Mouse (Mus musculus) Muller cell, postnatal 12 days (primary cell): Measurements from ENCODE around the gene Pdzd11.

ENCODE experiments used
- DNase-seq: peaks from one replicate; pipeline ENCODE4 v3.0.0-alpha.2; 2015; ENCODE audit errors: inconsistent ontology term

Pdzd11 gene

GRCm38 (mm10) chrX:100625802-100626793 lies at the start of gene Pdzd11:
TSS of gene Pdzd11 (minus strand) at chrX:100626568.
- DNase-seq, result peak; percentile 91

GRCm38 (mm10) chrX:100664825-100665224 lies 38.5 kb upstream of the Pdzd11 start:
- no peak for DNase-seq

DNA sequence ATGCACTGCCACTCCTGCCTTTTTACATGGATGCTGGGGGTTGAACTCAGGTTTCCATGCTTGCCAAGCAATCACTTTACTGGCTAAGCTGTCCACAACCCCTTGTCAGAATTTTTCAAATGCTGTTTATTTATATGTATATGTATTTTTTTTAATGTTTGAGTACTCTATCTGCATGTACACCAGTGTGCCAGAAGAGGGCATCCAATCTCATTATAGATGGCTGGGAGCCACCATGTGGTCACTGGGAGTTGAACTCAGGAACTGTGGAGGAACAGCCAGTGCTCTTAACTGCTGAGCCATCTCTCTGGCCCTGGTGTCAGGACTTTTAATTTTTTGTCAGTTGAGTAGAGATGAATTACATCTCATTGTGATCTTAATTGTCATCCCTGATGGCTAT lies 26.5 kb upstream of the Pdzd11 start:
- no peak for DNase-seq

GRCm38 (mm10) chrX:100638477-100638876 lies 12.1 kb upstream of the Pdzd11 start:
- DNase-seq, result no peak

DNA sequence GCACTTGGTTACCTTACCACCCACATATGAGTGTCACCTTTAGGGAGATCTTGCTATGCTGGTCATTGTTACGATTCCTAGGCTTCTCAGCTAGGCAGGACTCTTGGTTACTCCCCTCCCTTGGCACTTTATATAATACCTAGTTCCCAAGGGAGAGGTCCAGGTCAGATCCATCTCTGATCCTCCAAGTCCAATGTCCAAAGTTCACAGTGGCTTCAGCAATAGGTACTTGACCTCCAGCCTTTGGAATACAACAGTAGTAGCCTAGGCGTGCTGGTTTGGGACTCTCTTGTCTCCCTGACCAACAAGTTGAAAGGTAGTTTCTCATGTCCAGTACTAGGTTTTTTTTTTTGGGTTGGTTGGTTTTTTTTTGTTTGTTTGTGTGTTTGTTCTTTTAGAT lies 2.7 kb upstream of the Pdzd11 start:
- DNase-seq, result no peak

DNA sequence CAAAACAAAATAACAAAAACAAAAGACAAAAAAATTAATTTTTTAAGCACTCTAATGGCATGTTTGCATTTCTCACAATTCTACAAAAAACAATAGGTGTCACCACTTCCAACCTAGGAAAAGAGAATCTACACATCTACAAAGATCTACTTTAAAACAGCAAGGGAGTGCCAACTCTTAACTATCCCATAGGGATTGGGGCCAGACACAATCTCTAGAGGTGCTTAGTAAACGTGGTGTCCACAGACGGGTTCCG lies 894 bp downstream of the Pdzd11 start, which contains the start of gene Kif4:
TSS of gene Kif4 (plus strand) at position 192 of the 256 bp plus-strand sequence.
- DNase-seq, result no peak

GRCm38 (mm10) chrX:100625146-100625545 lies 1.2 kb downstream of the Pdzd11 start:
- peak; percentile 53 for DNase-seq

DNA sequence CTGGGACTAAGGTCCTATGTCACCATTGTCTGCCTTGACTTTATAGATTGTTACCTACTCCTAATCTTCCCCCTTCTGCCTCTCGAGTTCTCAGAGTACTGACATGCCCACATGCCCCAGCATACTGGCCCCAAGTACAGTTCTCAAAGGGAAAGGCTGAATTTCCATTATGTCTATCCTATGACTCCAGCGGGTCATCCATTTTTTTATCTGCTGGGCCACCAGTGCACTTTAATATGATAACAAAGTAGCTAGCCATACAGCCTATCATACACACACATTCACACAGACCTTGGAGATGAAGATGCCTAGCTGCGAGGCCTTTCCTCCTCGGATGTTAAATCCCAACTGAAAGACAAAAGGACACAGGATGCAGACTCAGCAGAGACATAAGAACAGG lies 2.1 kb downstream of the Pdzd11 start:
- DNase-seq, result no peak

GRCm38 (mm10) chrX:100621366-100621765 lies 5.0 kb downstream of the Pdzd11 start:
- peak; percentile 11 for DNase-seq

- DNase-seq, result no peak
These were observed 7.9 kb downstream of the Pdzd11 start for GRCm38 (mm10) chrX:100618488-100618887.

- DNase-seq, result no peak
These were observed 21.1 kb downstream of the Pdzd11 start, which contains the start of gene Arr3 for GRCm38 (mm10) chrX:100605314-100605713. TSS of gene Arr3 (plus strand) at chrX:100605497.

DNA sequence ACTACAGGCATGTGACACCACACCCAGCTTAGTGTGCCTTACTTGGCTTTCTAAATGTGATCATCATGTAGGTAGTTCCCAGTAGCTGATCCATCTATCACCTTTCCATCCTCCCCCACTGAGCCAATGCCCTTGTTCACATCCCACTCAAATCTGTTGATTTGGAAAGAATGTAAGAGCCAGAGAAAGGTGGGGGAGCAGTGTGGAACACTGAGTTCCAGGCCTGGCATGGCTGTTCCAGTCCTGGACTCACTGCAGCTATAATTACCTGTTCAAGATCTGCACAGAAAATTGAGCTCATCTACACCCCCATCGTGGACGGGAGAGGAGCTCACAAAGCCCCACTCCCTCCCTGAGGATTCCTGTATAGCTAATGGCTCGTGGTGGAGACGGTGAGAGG lies 26.6 kb downstream of the Pdzd11 start:
- DNase-seq, result no peak

DNA sequence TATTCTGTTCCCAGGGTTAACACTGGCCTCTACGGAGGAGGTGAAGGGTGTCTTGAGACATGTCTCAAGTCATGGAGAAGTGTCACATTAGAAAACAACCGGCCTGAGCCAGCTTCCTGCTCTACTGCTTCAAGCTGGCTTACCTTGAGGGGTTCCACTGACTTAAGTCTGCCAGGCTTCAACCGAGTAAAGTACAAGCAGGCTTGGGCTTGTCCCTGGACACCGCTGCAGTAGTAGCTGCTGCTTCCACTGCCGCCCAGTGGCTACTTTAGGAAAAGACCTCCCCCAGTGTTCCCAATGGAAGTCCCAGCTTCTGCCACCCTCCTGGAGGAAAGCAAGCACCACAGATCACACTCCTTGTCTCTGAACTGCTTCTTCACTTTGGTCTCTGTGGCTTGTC lies 28.9 kb downstream of the Pdzd11 start:
- DNase-seq, result peak; percentile 8

DNA sequence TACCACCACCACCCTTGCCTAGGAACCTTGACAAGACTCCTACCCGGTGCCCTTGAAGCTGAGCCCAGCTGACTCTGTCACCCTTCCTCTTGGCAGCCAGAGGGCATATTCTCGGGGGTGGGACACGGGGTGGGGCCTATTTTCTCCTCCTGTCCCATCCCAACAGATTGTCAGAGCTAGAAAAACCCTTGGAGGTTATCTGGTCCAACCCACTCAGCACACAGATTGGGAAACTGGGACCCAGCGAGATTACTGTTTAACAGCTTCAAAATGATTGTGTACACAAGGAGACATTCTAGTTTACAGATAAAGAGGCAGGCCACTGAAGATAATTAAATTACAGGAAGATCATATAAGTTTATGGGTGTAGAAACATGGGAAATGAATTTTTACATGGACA lies 31.6 kb downstream of the Pdzd11 start, which contains the start of gene P2ry4:
TSS of gene P2ry4 (minus strand) at position 79 of the 400 bp plus-strand sequence.
- no peak for DNase-seq
